Mouse (Mus musculus): ENCODE data around the gene 1700028J19Rik.
"Not testable (repeated sequence)": the region's sequence is repeated elsewhere in the genome, so short reads cannot be mapped to it uniquely, and the experiment has no call there.

Gene 1700028J19Rik

GRCm38 (mm10) chr7:44250732-44251275, 4.3 kb upstream of the 1700028J19Rik start:
- DNase-seq (ENCODE audit: low read depth, low spot score), result not testable (repeated sequence)

- no peak for DNase-seq (ENCODE audit: low read depth, low spot score)
These were observed 2.8 kb upstream of the 1700028J19Rik start for GRCm38 (mm10) chr7:44249248-44249647.

- no peak for DNase-seq (ENCODE audit: low read depth, low spot score)
These were observed 1.5 kb upstream of the 1700028J19Rik start for GRCm38 (mm10) chr7:44247971-44248370.

- peak; percentile 29 for DNase-seq (ENCODE audit: low read depth, low spot score)
These were observed 532 bp upstream of the 1700028J19Rik start for GRCm38 (mm10) chr7:44246984-44247470.

- no peak for DNase-seq (ENCODE audit: low read depth, low spot score)
These were observed 2.4 kb downstream of the 1700028J19Rik start for GRCm38 (mm10) chr7:44244080-44244479.

GRCm38 (mm10) chr7:44241163-44241562, 5.3 kb downstream of the 1700028J19Rik start:
- no peak for DNase-seq (ENCODE audit: low read depth, low spot score)

- no peak for DNase-seq (ENCODE audit: low read depth, low spot score)
These were observed 5.8 kb downstream of the 1700028J19Rik start for GRCm38 (mm10) chr7:44240712-44241111.

GRCm38 (mm10) chr7:44239913-44240312, 6.6 kb downstream of the 1700028J19Rik start:
- DNase-seq (ENCODE audit: low read depth, low spot score), result no peak

GRCm38 (mm10) chr7:44235909-44236308, 10.6 kb downstream of the 1700028J19Rik start, which contains the start of gene Gm36864:
Gm36864 (plus strand) TSS chr7:44236177.
- DNase-seq (ENCODE audit: low read depth, low spot score), result no peak

- DNase-seq (ENCODE audit: low read depth, low spot score), result no peak
These were observed 21.4 kb downstream of the 1700028J19Rik start, which contains the start of gene Klk1 for GRCm38 (mm10) chr7:44225076-44225475. Klk1 (plus strand) TSS chr7:44225360.

GRCm38 (mm10) chr7:44222335-44222734, 24.2 kb downstream of the 1700028J19Rik start:
- DNase-seq (ENCODE audit: low read depth, low spot score), result not testable (repeated sequence)

GRCm38 (mm10) chr7:44221601-44222000, 24.9 kb downstream of the 1700028J19Rik start:
- not testable (repeated sequence) for DNase-seq (ENCODE audit: low read depth, low spot score)

GRCm38 (mm10) chr7:44215645-44216044, 30.9 kb downstream of the 1700028J19Rik start, which contains the start of gene Klk1b5:
Klk1b5 (plus strand) TSS chr7:44215945.
- DNase-seq (ENCODE audit: low read depth, low spot score), result no peak

- no peak for DNase-seq (ENCODE audit: low read depth, low spot score)
These were observed 38.2 kb downstream of the 1700028J19Rik start for GRCm38 (mm10) chr7:44208307-44208706.

GRCm38 (mm10) chr7:44207135-44207534, 39.4 kb downstream of the 1700028J19Rik start, which contains the start of gene Klk1b4:
Klk1b4 (plus strand) TSS chr7:44207435.
- not testable (repeated sequence) for DNase-seq (ENCODE audit: low read depth, low spot score)

- no peak for DNase-seq (ENCODE audit: low read depth, low spot score)
These were observed 48.6 kb downstream of the 1700028J19Rik start, which contains the start of gene Klk1b3 for GRCm38 (mm10) chr7:44197891-44198290. Klk1b3 (plus strand) TSS chr7:44198191.

- DNase-seq (ENCODE audit: low read depth, low spot score), result not testable (repeated sequence)
These were observed 53.0 kb downstream of the 1700028J19Rik start for GRCm38 (mm10) chr7:44193466-44193865.

- DNase-seq (ENCODE audit: low read depth, low spot score), result peak; percentile 7
These were observed 58.6 kb downstream of the 1700028J19Rik start, which contains the start of gene Klk1b24 for GRCm38 (mm10) chr7:44187936-44188335. Klk1b24 (plus strand) TSS chr7:44188236.

GRCm38 (mm10) chr7:44186516-44186915, 60.0 kb downstream of the 1700028J19Rik start:
- not testable (repeated sequence) for DNase-seq (ENCODE audit: low read depth, low spot score)
